Mouse (Mus musculus) myocyte (in vitro differentiated cells): ENCODE results near the gene Ddx55. TPM values are rescaled to one million over a fixed set of nuclear protein-coding genes. Genes with fewer than 3 reads are reported as not detected.
"Not testable (repeated sequence)": the region's sequence is repeated elsewhere in the genome, so short reads cannot be mapped to it uniquely, and the experiment has no call there.

ENCODE experiments used
- H3K27me3 ChIP-seq: one replicate; pipeline ENCODE4 v1.6.1; 2011; ENCODE audit not compliant: control insufficient read depth, insufficient read depth, insufficient read length
- H3K36me3 ChIP-seq: one replicate; pipeline ENCODE4 v1.6.1; 2011; ENCODE audit not compliant: control insufficient read depth, insufficient read depth
- H3K4me2 ChIP-seq: one replicate; pipeline ENCODE4 v1.6.1; 2011; ENCODE audit warnings: low read depth, control low read depth
- H3K4me3 ChIP-seq: one replicate; pipeline ENCODE4 v1.5.1; 2011; ENCODE audit warnings: mild to moderate bottlenecking, control low read depth, moderate library complexity
- H3K79me2 ChIP-seq: one replicate; pipeline ENCODE4 v1.6.1; 2011; ENCODE audit not compliant: control insufficient read depth, insufficient read depth
- H3ac ChIP-seq: one replicate; pipeline ENCODE4 v1.6.1; 2011; ENCODE audit not compliant: control insufficient read depth, insufficient read length
- CEBPB ChIP-seq: IDR thresholded peaks from 2 replicates; pipeline ENCODE4 v1.6.1; 2011; ENCODE audit warnings: mild to moderate bottlenecking, moderate library complexity; ENCODE audit not compliant: poor library complexity, insufficient read depth, severe bottlenecking
- E2F4 ChIP-seq: IDR thresholded peaks from one replicate; pipeline ENCODE4 v1.6.1; 2011; ENCODE audit warnings: mild to moderate bottlenecking, control low read depth, moderate library complexity; ENCODE audit not compliant: insufficient read depth
- MAX ChIP-seq: IDR thresholded peaks from one replicate; pipeline ENCODE4 v1.6.1; 2011; ENCODE audit warnings: low read depth, mild to moderate bottlenecking, control low read depth
- MYOD1 ChIP-seq, 3 experiments: IDR thresholded peaks; one replicate each; pipeline ENCODE4 v1.6.1; 2011; ENCODE audit warnings: control low read depth in 2 of 3, low read depth in 2 of 3, mild to moderate bottlenecking in 2 of 3, moderate library complexity in 1 of 3; ENCODE audit not compliant: insufficient read length in 2 of 3, control insufficient read depth in 1 of 3
- MYOG ChIP-seq, 3 experiments: IDR thresholded peaks; one replicate each; pipeline ENCODE4 v1.6.1; 2011; ENCODE audit warnings: control low read depth in 2 of 3, low read depth in 2 of 3, mild to moderate bottlenecking in 2 of 3; ENCODE audit not compliant: insufficient read length in 2 of 3, control insufficient read depth in 1 of 3, insufficient read depth in 1 of 3
- POLR2A ChIP-seq: IDR thresholded peaks from one replicate; pipeline ENCODE4 v1.6.1; 2011; ENCODE audit warnings: low read depth, mild to moderate bottlenecking, control low read depth, moderate library complexity; ENCODE audit not compliant: insufficient read length
- POLR2AphosphoS2 ChIP-seq: IDR thresholded peaks from one replicate; pipeline ENCODE4 v1.6.1; 2011; ENCODE audit warnings: low read depth, control low read depth; ENCODE audit not compliant: insufficient read length
- REST ChIP-seq: IDR thresholded peaks from one replicate; pipeline ENCODE4 v1.6.1; 2011; ENCODE audit warnings: mild to moderate bottlenecking, control low read depth, moderate library complexity; ENCODE audit not compliant: insufficient read depth, insufficient read length
- SRF ChIP-seq: IDR thresholded peaks from one replicate; pipeline ENCODE4 v1.6.1; 2011; ENCODE audit warnings: low read depth; ENCODE audit not compliant: control insufficient read depth, insufficient read length
- TCF12 ChIP-seq: IDR thresholded peaks from one replicate; pipeline ENCODE4 v1.6.1; 2011; ENCODE audit warnings: mild to moderate bottlenecking, control low read depth; ENCODE audit not compliant: poor library complexity, insufficient read depth, severe bottlenecking
- TCF3 ChIP-seq: IDR thresholded peaks from one replicate; pipeline ENCODE4 v1.6.1; 2011; ENCODE audit warnings: low read depth, control low read depth; ENCODE audit not compliant: insufficient read length
- USF1 ChIP-seq: IDR thresholded peaks from one replicate; pipeline ENCODE4 v1.6.1; 2011; ENCODE audit warnings: low read depth, mild to moderate bottlenecking, control low read depth, moderate library complexity
- polyA plus RNA-seq: library from polyadenylated mRNA; unstranded; fragments of >200 nt; fragmentation: generic; extraction: Trizol; gene quantifications from one replicate; pipeline ENCODE4 v1.2.1, GENCODE M21; 2012; ENCODE audit warnings: missing spikeins

Gene Ddx55
- polyA plus RNA-seq, 1 experiment, result 5.3 TPM

DNA sequence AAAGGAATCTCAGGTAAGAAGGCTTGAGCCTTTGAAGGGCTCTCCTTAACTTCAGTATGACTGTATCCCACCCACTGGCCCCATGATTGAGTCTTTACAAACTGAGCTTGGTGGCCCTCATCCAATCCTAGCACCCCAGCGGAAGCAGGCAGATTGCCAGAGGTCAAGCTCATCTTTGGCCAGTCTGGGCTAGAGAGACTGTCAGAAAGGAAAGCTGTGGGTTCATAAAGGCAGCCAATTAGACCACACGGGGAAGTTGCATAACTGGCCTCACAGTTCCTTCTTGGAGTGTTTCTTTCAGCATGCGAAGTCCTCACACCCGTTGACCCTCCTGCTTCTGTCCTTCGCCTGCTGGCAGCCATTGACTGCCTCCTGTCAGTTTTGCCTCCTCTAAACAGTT lies 29.9 kb downstream of the Ddx55 start:
- no peaks in the 10 kb centered on the region for H3K36me3 ChIP-seq
- H3K4me2 ChIP-seq, result no peak overlapping the region
- no peak overlapping the region for H3ac ChIP-seq
- TF ChIP-seq TCF12 (no peak), REST (no peak), MYOG (IDR thresholded peaks at IDR 0.05; ENCODE audit: control insufficient read depth in 1 of 3, insufficient read depth in 1 of 3, insufficient read length in 2 of 3, low read depth in 2 of 3) (no peak)
- H3K27me3 ChIP-seq, result no peaks in the 10 kb centered on the region
- H3K79me2 ChIP-seq, result peaks cover 29% of the 10 kb centered on the region
- H3K4me3 ChIP-seq, result no peak overlapping the region

DNA sequence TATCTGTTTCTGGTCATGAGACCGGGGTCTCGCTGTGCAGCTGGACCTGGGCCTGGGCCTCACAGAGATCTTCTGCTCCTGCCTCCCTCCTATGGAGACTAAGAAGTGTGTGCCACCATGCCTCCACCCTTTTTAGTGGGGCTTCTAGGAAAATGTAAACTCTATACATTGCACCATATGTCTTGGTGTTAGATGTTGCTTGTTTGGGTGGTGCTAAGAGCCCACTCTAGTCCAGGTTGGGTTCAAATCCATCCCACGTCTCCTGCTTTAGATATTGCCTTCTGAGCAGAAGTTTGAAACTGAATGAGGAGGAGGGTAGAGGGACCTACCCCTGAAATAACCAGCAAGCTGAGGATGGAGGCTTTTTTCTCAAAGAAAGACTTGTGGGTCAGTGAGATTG lies 40.1 kb downstream of the Ddx55 start:
- Histone ChIP-seq H3K79me2 (no peaks in the 10 kb centered on the region), H3ac (no peak overlapping the region), H3K36me3 (peaks cover 15% of the 10 kb centered on the region), H3K4me2 (no peak overlapping the region), H3K27me3 (no peaks in the 10 kb centered on the region), H3K4me3 (no peak overlapping the region)
- no peak for TF ChIP-seq TCF12
- TF ChIP-seq CEBPB, result no peak

DNA sequence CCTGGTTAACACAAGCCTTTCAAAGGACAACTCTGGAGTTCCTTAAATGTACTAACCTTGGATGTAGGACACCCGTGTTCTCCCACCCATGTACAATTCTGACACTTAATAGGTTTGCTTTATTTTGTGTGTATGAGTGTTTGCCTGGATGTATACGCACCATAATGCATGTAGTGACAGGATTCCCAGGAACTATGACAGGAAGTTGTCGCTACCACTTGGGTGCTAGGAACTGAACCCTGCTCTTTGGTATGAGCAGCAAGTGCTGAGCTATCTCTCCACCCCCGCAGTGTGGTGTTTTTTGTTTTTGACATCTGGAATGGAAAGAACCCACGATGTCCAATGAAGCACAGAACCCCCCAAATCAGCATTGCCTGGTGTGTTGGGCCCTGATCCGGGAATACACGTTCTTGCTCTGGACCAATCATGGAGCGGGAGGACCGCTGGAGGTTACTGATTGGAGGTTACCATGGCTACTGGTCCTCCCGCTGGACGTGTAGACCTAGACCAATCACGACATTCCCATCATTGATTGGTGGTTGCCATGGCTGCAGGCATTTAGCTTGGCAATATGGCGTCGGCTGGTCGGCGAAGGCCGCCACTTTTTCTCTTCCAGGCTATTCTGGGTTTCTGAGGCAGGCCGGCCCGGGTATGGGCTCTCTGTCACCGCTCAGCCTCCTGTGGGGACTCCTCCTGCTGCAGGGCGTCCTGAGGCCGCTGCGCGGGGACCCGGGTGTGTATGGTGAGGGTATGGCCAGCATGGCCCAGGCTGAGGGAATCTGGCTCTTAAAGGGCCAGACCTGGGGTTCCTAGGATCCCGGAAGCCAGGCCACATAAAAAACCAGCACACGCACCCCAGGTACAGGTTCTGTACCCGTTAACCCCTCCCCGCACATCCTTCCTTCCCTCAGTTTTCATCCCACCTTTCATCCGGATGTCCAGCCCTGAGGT lies 45.8 kb downstream of the Ddx55 start:
- TF ChIP-seq REST, result no peak
- no peak for TF ChIP-seq E2F4
- TF ChIP-seq CEBPB, result no peak
- TF ChIP-seq TCF12, result no peak
- TF ChIP-seq MYOD1 (IDR thresholded peaks at IDR 0.05; ENCODE audit: control insufficient read depth in 1 of 3, insufficient read length in 2 of 3, low read depth in 2 of 3), result no peak
- no peak for TF ChIP-seq TCF3
- no peak for TF ChIP-seq POLR2A
- no peak for TF ChIP-seq MYOG (IDR thresholded peaks at IDR 0.05; ENCODE audit: control insufficient read depth in 1 of 3, insufficient read depth in 1 of 3, insufficient read length in 2 of 3, low read depth in 2 of 3)
- TF ChIP-seq MAX, result no peak
- no peak for TF ChIP-seq POLR2AphosphoS2
- TF ChIP-seq USF1, result no peak
- TF ChIP-seq SRF, result no peak
- peak overlapping the region; percentile 94 for H3K4me2 ChIP-seq
- peak overlapping the region; percentile 22 for H3K4me3 ChIP-seq
- H3ac ChIP-seq, result no peak overlapping the region
- H3K36me3 ChIP-seq, result peaks cover 3% of the 10 kb centered on the region
- H3K79me2 ChIP-seq, result no peaks in the 10 kb centered on the region
- H3K27me3 ChIP-seq, result no peaks in the 10 kb centered on the region

DNA sequence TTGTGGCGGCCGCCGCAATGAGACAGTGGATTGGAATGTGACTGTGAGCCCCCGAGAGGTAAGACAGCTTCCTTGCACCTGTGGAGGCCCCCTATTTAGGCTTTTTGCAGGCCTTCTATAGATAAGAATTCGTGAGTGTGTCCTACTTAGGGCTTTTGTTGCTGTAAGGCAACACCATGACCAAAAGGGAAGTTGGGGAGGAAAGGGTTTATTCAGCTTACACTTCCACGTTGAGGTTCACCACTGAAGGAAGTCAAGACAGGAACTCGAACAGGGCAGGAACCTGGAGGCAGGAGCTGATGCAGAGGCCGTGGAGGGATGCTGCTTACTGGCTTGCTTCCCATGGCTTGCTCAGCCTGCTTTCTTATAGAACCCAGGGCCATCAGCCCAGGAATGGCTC lies 47.1 kb downstream of the Ddx55 start:
- not testable (repeated sequence) for H3K4me2 ChIP-seq, H3ac ChIP-seq, H3K27me3 ChIP-seq, H3K79me2 ChIP-seq, H3K36me3 ChIP-seq, H3K4me3 ChIP-seq

DNA sequence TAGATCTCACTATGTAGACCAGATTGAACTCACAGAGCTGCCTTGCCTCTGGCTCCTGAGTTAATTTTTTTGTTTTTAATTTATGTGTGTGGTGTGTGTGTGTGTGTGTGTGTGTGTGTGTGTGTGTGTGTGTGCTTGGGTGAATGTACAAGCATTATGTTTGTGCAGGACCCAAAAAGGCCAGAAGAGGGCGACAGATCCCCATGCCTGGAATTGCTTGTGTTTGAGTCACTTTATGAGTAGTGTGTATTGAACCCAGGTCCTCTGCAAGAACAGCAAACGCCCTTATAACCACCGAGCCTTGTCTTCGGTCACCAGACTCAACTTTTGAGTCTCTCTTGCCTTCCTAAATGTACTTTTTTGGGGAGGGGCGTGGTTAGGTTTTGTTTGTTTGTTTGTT lies 49.7 kb downstream of the Ddx55 start:
- Histone ChIP-seq H3K4me3 (no peak overlapping the region), H3K27me3 (no peaks in the 10 kb centered on the region), H3K79me2 (no peaks in the 10 kb centered on the region), H3K4me2 (no peak overlapping the region), H3ac (no peak overlapping the region), H3K36me3 (no peaks in the 10 kb centered on the region)
- TF ChIP-seq REST (no peak), POLR2AphosphoS2 (no peak), MYOD1 (IDR thresholded peaks at IDR 0.05; ENCODE audit: control insufficient read depth in 1 of 3, insufficient read length in 2 of 3, low read depth in 2 of 3) (no peak), MAX (no peak), SRF (no peak), MYOG (IDR thresholded peaks at IDR 0.05; ENCODE audit: control insufficient read depth in 1 of 3, insufficient read depth in 1 of 3, insufficient read length in 2 of 3, low read depth in 2 of 3) (no peak), USF1 (no peak)

DNA sequence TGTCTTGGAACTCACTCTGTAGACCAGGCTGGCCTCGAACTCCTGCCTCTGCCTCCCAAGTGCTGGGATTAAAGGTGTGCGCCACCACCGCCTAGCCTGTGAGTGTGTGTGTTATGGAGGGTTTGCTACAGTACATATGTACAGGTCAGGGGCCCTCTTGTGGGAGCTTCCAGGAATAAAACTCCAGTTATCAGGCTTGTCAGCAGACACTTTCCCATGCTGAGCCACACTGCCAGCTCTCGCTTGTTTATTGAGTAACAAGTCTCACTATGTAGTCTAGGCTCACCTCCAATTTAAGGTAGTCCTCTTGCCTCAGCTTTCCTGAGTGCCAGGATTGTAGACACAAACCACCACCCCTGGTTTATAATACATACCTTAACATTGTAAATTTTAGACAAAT lies 51.6 kb downstream of the Ddx55 start:
- no peaks in the 10 kb centered on the region for H3K27me3 ChIP-seq
- H3K79me2 ChIP-seq, result no peaks in the 10 kb centered on the region
- H3K4me2 ChIP-seq, result no peak overlapping the region
- H3K36me3 ChIP-seq, result no peaks in the 10 kb centered on the region
- H3ac ChIP-seq, result no peak overlapping the region
- TF ChIP-seq POLR2A (no peak), CEBPB (no peak)
- H3K4me3 ChIP-seq, result no peak overlapping the region
